Mouse (Mus musculus) olfactory bulb, adult 2 months (tissue): Measurements from ENCODE around the gene Setd3.

Experiments used
- CTCF ChIP-seq: fragments of 200-500 bp; IDR thresholded peaks from 2 replicates; pipeline ENCODE4 v1.5.1; 2012; ENCODE audit warnings: low read depth, mild to moderate bottlenecking, low read length, moderate library complexity; ENCODE audit not compliant: insufficient read depth
- POLR2A ChIP-seq: fragments of 200-500 bp; IDR thresholded peaks from 2 replicates; pipeline ENCODE4 v1.6.1; 2012; ENCODE audit warnings: mild to moderate bottlenecking, low read depth, low read length, moderate library complexity; ENCODE audit not compliant: insufficient read depth

DNA sequence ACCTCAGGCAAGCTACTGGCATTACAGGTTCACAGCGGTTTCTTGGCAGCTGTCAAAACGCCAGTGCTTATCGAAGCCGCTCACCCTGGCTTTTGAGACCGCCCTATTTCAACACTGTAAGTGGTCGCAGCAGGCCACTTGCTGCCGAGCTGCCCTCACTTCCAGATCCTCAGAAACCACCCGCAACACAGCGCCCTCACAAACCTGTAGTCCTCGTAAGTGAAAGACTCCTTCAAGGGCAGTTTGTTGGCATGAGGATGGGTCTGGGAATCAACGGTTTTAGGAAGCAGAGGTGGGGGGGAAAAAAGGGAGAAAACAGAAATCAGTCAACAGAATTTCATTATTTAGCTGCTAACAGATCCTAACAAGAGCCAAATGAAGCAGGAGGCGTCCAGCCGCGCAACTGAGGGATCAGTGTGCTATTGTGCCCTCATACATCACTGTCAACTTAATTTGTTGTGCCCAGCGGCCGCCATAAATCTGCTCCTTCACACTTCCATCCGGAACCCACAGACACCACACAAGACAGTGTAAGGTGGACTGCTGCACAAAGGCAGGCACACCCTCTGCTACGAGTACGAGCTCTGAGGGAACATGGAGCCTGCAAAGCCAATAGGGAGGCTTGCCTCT, 60.1 kb downstream of the Setd3 start:
- TF ChIP-seq CTCF (no peak), POLR2A (no peak)
